Mouse (Mus musculus): ENCODE results near the gene Iqcd. TPM values are rescaled to one million over a fixed set of nuclear protein-coding genes. Genes with fewer than 3 reads are reported as not detected.

Gene Iqcd
- polyA plus RNA-seq, 1 experiment from 2014 or later, result 1.1 TPM

GRCm38 (mm10) chr5:120620375-120621077 lies 31.7 kb downstream of the Iqcd start:
- no peak overlapping the region for H3K9ac ChIP-seq (ENCODE audit: low read depth, low read length)
- peaks cover 79% of the 10 kb centered on the region for H3K36me3 ChIP-seq (ENCODE audit: insufficient read depth, low read length)
- 72% methylated on average over 18 of the region's 18 CpGs for WGBS
- H3K4me2 ChIP-seq (ENCODE audit: low read length), result no peak overlapping the region
- ATAC-seq (replicated peaks; ENCODE audit: low FRiP score, low read depth) (peak; percentile 16; the same call in 1 of the 2 replicates), DNase-seq (ENCODE audit: low spot score) (peak; percentile 79)
- TF ChIP-seq CTCF (IDR thresholded peaks at IDR 0.05; ENCODE audit: low read depth), result peak; percentile 99
- H3K4me1 ChIP-seq (replicated peaks; ENCODE audit: insufficient read depth, low read length), result no peaks in the 10 kb centered on the region
- no peaks in the 10 kb centered on the region for H3K9me3 ChIP-seq (replicated peaks; ENCODE audit: low read length)
- no peaks in the 10 kb centered on the region for H3K27me3 ChIP-seq (ENCODE audit: insufficient read depth, low read length)
- H3K4me3 ChIP-seq (replicated peaks; ENCODE audit: low read depth, low read length), result no peak overlapping the region
- H3K27ac ChIP-seq, result no peak overlapping the region; the same call in 1 of the 2 replicates

GRCm38 (mm10) chr5:120621078-120621765 lies 32.4 kb downstream of the Iqcd start:
- H3K4me3 ChIP-seq (replicated peaks; ENCODE audit: low read depth, low read length), result no peak overlapping the region
- no peak overlapping the region for H3K9ac ChIP-seq (ENCODE audit: low read depth, low read length)
- no peaks in the 10 kb centered on the region for H3K9me3 ChIP-seq (replicated peaks; ENCODE audit: low read length)
- WGBS, result 70% methylated on average over 23 of the region's 23 CpGs
- ATAC-seq (replicated peaks; ENCODE audit: low FRiP score, low read depth) (peak; percentile 31; the same call in 1 of the 2 replicates), DNase-seq (ENCODE audit: low spot score) (peak; percentile 24)
- H3K36me3 ChIP-seq (ENCODE audit: insufficient read depth, low read length), result peaks cover 85% of the 10 kb centered on the region
- H3K4me1 ChIP-seq (replicated peaks; ENCODE audit: insufficient read depth, low read length), result no peaks in the 10 kb centered on the region
- TF ChIP-seq CTCF (IDR thresholded peaks at IDR 0.05; ENCODE audit: low read depth), result no peak
- H3K27ac ChIP-seq, result no peak overlapping the region; the same call in 1 of the 2 replicates
- H3K27me3 ChIP-seq (ENCODE audit: insufficient read depth, low read length), result no peaks in the 10 kb centered on the region
- H3K4me2 ChIP-seq (ENCODE audit: low read length), result no peak overlapping the region

- no peak overlapping the region for H3K9ac ChIP-seq (ENCODE audit: low read depth, low read length)
- H3K36me3 ChIP-seq (ENCODE audit: insufficient read depth, low read length), result peaks cover 86% of the 10 kb centered on the region
- no peaks in the 10 kb centered on the region for H3K9me3 ChIP-seq (replicated peaks; ENCODE audit: low read length)
- H3K27me3 ChIP-seq (ENCODE audit: insufficient read depth, low read length), result no peaks in the 10 kb centered on the region
- H3K4me3 ChIP-seq (replicated peaks; ENCODE audit: low read depth, low read length), result no peak overlapping the region
- TF ChIP-seq CTCF (IDR thresholded peaks at IDR 0.05; ENCODE audit: low read depth), result no peak
- WGBS, result 90% methylated on average over 10 of the region's 10 CpGs
- H3K27ac ChIP-seq, result no peak overlapping the region
- DNase-seq (ENCODE audit: low spot score) (no peak), ATAC-seq (replicated peaks; ENCODE audit: low FRiP score, low read depth) (no peak)
- no peaks in the 10 kb centered on the region for H3K4me1 ChIP-seq (replicated peaks; ENCODE audit: insufficient read depth, low read length)
- H3K4me2 ChIP-seq (ENCODE audit: low read length), result no peak overlapping the region
These were observed 33.0 kb downstream of the Iqcd start for GRCm38 (mm10) chr5:120621846-120622197.

GRCm38 (mm10) chr5:120622198-120622851 lies 33.5 kb downstream of the Iqcd start:
- peaks cover 86% of the 10 kb centered on the region for H3K36me3 ChIP-seq (ENCODE audit: insufficient read depth, low read length)
- DNase-seq (ENCODE audit: low spot score), result peak; percentile 28

GRCm38 (mm10) chr5:120624427-120624826 lies 35.6 kb downstream of the Iqcd start:
- no peaks in the 10 kb centered on the region for H3K4me1 ChIP-seq (replicated peaks; ENCODE audit: insufficient read depth, low read length)
- no peak overlapping the region for H3K4me3 ChIP-seq (replicated peaks; ENCODE audit: low read depth, low read length)
- TF ChIP-seq CTCF (IDR thresholded peaks at IDR 0.05; ENCODE audit: low read depth), result no peak
- peaks cover 70% of the 10 kb centered on the region for H3K36me3 ChIP-seq (ENCODE audit: insufficient read depth, low read length)
- no peaks in the 10 kb centered on the region for H3K27me3 ChIP-seq (ENCODE audit: insufficient read depth, low read length)
- no peak overlapping the region for H3K4me2 ChIP-seq (ENCODE audit: low read length)
- no peak overlapping the region for H3K27ac ChIP-seq
- ATAC-seq (replicated peaks; ENCODE audit: low FRiP score, low read depth), result no peak
- H3K9me3 ChIP-seq (replicated peaks; ENCODE audit: low read length), result no peaks in the 10 kb centered on the region
- H3K9ac ChIP-seq (ENCODE audit: low read depth, low read length), result no peak overlapping the region
- 87% methylated on average over 10 of the region's 10 CpGs for WGBS
- no peak for DNase-seq (ENCODE audit: low spot score)

More at GRCm38 (mm10) chr5:120622198-120622851, 33.5 kb downstream of the Iqcd start:
- H3K9me3 ChIP-seq (replicated peaks; ENCODE audit: low read length), result no peaks in the 10 kb centered on the region
- no peak for TF ChIP-seq CTCF (IDR thresholded peaks at IDR 0.05; ENCODE audit: low read depth)
- H3K27me3 ChIP-seq (ENCODE audit: insufficient read depth, low read length), result no peaks in the 10 kb centered on the region
- H3K4me1 ChIP-seq (replicated peaks; ENCODE audit: insufficient read depth, low read length), result no peaks in the 10 kb centered on the region
- H3K4me2 ChIP-seq (ENCODE audit: low read length), result no peak overlapping the region
- H3K9ac ChIP-seq (ENCODE audit: low read depth, low read length), result no peak overlapping the region
- H3K27ac ChIP-seq, result no peak overlapping the region
- ATAC-seq (replicated peaks; ENCODE audit: low FRiP score, low read depth), result no peak
- no peak overlapping the region for H3K4me3 ChIP-seq (replicated peaks; ENCODE audit: low read depth, low read length)
- 64% methylated on average over 5 of the region's 5 CpGs for WGBS

- H3K4me3 ChIP-seq (replicated peaks; ENCODE audit: low read depth, low read length), result no peak overlapping the region
- no peak overlapping the region for H3K27ac ChIP-seq
- ATAC-seq (replicated peaks; ENCODE audit: low FRiP score, low read depth), result peak; percentile 71
- H3K27me3 ChIP-seq (ENCODE audit: insufficient read depth, low read length), result no peaks in the 10 kb centered on the region; the same call in 1 of the 2 replicates
- 47% methylated on average over 19 of the region's 19 CpGs for WGBS
- H3K36me3 ChIP-seq (ENCODE audit: insufficient read depth, low read length), result peaks cover 57% of the 10 kb centered on the region
- DNase-seq (ENCODE audit: low spot score), result peak; percentile 71
- no peak for TF ChIP-seq CTCF (IDR thresholded peaks at IDR 0.05; ENCODE audit: low read depth)
- H3K9me3 ChIP-seq (replicated peaks; ENCODE audit: low read length), result no peaks in the 10 kb centered on the region
- no peak overlapping the region for H3K4me2 ChIP-seq (ENCODE audit: low read length)
- no peak overlapping the region for H3K9ac ChIP-seq (ENCODE audit: low read depth, low read length)
- no peaks in the 10 kb centered on the region for H3K4me1 ChIP-seq (replicated peaks; ENCODE audit: insufficient read depth, low read length)
These were observed 37.6 kb downstream of the Iqcd start for GRCm38 (mm10) chr5:120626399-120626798.
